Mouse (Mus musculus) CH12.LX (cell line): ENCODE results near the gene Ankrd11.

Experiments
- CHD2 ChIP-seq: IDR thresholded peaks from 2 replicates; pipeline ENCODE4 v1.6.1; 2011; ENCODE audit warnings: low read length, improper control_type of control experiment
- CTCF ChIP-seq, 2 experiments: IDR thresholded peaks in 1 of 2; conservative IDR thresholded peaks in 1 of 2; 2 replicates each; pipeline ENCODE4 v1.5.1; 2011 to 2012; ENCODE audit warnings: low read depth in 2 of 2, low read length in 2 of 2, improper control_type of control experiment in 1 of 2, inconsistent platforms in 1 of 2, mild to moderate bottlenecking in 1 of 2, moderate library complexity in 1 of 2
- GABPA ChIP-seq: IDR thresholded peaks from 2 replicates; pipeline ENCODE4 v1.6.1; 2012; ENCODE audit warnings: low read depth, low read length, improper control_type of control experiment, inconsistent platforms; ENCODE audit not compliant: insufficient replicate concordance
- HCFC1 ChIP-seq: IDR thresholded peaks from 2 replicates; pipeline ENCODE4 v1.6.1; 2012; ENCODE audit warnings: low read depth, mild to moderate bottlenecking, inconsistent platforms, low read length, improper control_type of control experiment
- MAFK ChIP-seq: IDR thresholded peaks from 2 replicates; pipeline ENCODE4 v1.6.1; 2011; ENCODE audit warnings: low read length, improper control_type of control experiment; ENCODE audit not compliant: insufficient replicate concordance
- MAX ChIP-seq: IDR thresholded peaks from 2 replicates; pipeline ENCODE4 v1.6.1; 2011; ENCODE audit warnings: low read length, improper control_type of control experiment
- POLR2A ChIP-seq: IDR thresholded peaks from 2 replicates; pipeline ENCODE4 v1.6.1; 2011; ENCODE audit warnings: low read depth, mild to moderate bottlenecking, improper control_type of control experiment, low read length
- RAD21 ChIP-seq: IDR thresholded peaks from 2 replicates; pipeline ENCODE4 v1.6.1; 2011; ENCODE audit warnings: low read depth, mild to moderate bottlenecking, low read length, improper control_type of control experiment, moderate library complexity
- RCOR1 ChIP-seq: conservative IDR thresholded peaks from 2 replicates; pipeline ENCODE4 v1.6.1; 2012; ENCODE audit warnings: low read depth, mild to moderate bottlenecking, inconsistent platforms, low read length, improper control_type of control experiment
- TCF12 ChIP-seq: IDR thresholded peaks from 2 replicates; pipeline ENCODE4 v1.6.1; 2014; ENCODE audit warnings: low read depth, mild to moderate bottlenecking, inconsistent platforms, low read length, improper control_type of control experiment
- USF1 ChIP-seq: IDR thresholded peaks from 2 replicates; pipeline ENCODE4 v1.6.1; 2014; ENCODE audit warnings: low read depth, mild to moderate bottlenecking, inconsistent platforms, low read length, improper control_type of control experiment
- ZKSCAN1 ChIP-seq: IDR thresholded peaks from 2 replicates; pipeline ENCODE4 v1.6.1; 2012; ENCODE audit warnings: low read depth, inconsistent platforms, low read length, improper control_type of control experiment, borderline replicate concordance

DNA sequence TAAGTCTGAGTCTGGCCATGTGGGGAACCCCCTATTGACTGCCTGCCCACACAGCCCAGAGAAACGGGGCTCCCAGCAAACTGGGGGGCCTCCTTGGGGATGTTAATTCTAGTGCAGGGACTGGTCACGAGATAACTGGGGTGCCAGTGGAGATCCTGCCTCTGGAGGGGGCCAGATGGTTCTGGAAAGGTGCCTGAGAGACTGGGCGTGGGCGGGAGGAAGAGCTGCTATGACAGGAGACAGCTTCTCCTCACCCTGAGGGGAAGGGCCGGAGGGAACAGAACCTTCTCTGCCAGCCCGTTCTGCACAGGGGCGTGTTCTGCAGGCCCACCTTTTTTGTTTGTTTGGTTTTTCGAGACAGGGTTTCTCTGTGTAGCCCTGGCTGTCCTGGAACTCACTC is 175.8 kb downstream of the Ankrd11 start:
- TF ChIP-seq ZKSCAN1 (no peak), RCOR1 (no peak), MAFK (no peak), GABPA (no peak), HCFC1 (no peak), POLR2A (no peak), RAD21 (no peak), CHD2 (no peak), CTCF (conservative IDR thresholded peaks at IDR 0.05 in 1 of 2, IDR thresholded peaks at IDR 0.05 in 1 of 2; ENCODE audit: low read depth in 2 of 2, low read length in 2 of 2) (no peak), MAX (no peak), USF1 (no peak), TCF12 (no peak)
